Mouse (Mus musculus) gastrocnemius, postnatal 10 days (tissue): ENCODE results near the gene Rims4. TPM values are rescaled to one million over a fixed set of nuclear protein-coding genes. Genes with fewer than 3 reads are reported as not detected.

Experiments used
- DNase-seq: peaks from one replicate; pipeline ENCODE4 v3.0.0; 2021; ENCODE audit warnings: mixed read lengths
- total RNA-seq, 2 experiments: library from RNA; stranded (reverse); gene quantifications; 2 replicates each; pipeline ENCODE4 v1.2.3; 2021

The Rims4 gene
- total RNA-seq, 2 experiments from 2014 or later: 0.90 to 0.96 TPM

- DNase-seq: no peak
Observed at GRCm38 (mm10) chr2:163909604-163910003, 8.9 kb downstream of the Rims4 start.

- DNase-seq: no peak
Observed at GRCm38 (mm10) chr2:163907131-163907530, 11.4 kb downstream of the Rims4 start.

GRCm38 (mm10) chr2:163904323-163904722, 14.2 kb downstream of the Rims4 start:
- no peak for DNase-seq

GRCm38 (mm10) chr2:163903461-163903860, 15.0 kb downstream of the Rims4 start:
- DNase-seq: peak; percentile 13

GRCm38 (mm10) chr2:163902448-163902847, 16.0 kb downstream of the Rims4 start:
- DNase-seq: no peak

GRCm38 (mm10) chr2:163901043-163901442, 17.4 kb downstream of the Rims4 start:
- no peak for DNase-seq

- no peak for DNase-seq
Observed at GRCm38 (mm10) chr2:163899910-163900411, 18.5 kb downstream of the Rims4 start.

GRCm38 (mm10) chr2:163897988-163898535, 20.4 kb downstream of the Rims4 start:
- DNase-seq: no peak

GRCm38 (mm10) chr2:163897026-163897425, 21.5 kb downstream of the Rims4 start:
- DNase-seq: no peak

- DNase-seq: no peak
Observed at GRCm38 (mm10) chr2:163895156-163895555, 23.3 kb downstream of the Rims4 start.

GRCm38 (mm10) chr2:163893446-163894370, 24.8 kb downstream of the Rims4 start:
- no peak for DNase-seq

GRCm38 (mm10) chr2:163891271-163891670, 27.2 kb downstream of the Rims4 start:
- no peak for DNase-seq

- no peak for DNase-seq
Observed at GRCm38 (mm10) chr2:163890586-163890985, 27.9 kb downstream of the Rims4 start.

- DNase-seq: peak; percentile 38
Observed at GRCm38 (mm10) chr2:163889411-163889810, 29.1 kb downstream of the Rims4 start.

- no peak for DNase-seq
Observed at GRCm38 (mm10) chr2:163882859-163883652, 35.4 kb downstream of the Rims4 start.

- DNase-seq: peak; percentile 54
Observed at GRCm38 (mm10) chr2:163880891-163881290, 37.6 kb downstream of the Rims4 start.

GRCm38 (mm10) chr2:163876830-163877498, 41.5 kb downstream of the Rims4 start:
- DNase-seq: no peak

- peak; percentile 36 for DNase-seq
Observed at GRCm38 (mm10) chr2:163875484-163875883, 43.0 kb downstream of the Rims4 start.

- no peak for DNase-seq
Observed at GRCm38 (mm10) chr2:163874877-163875276, 43.6 kb downstream of the Rims4 start.

GRCm38 (mm10) chr2:163871906-163872305, 46.6 kb downstream of the Rims4 start:
- DNase-seq: no peak

GRCm38 (mm10) chr2:163871266-163871665, 47.2 kb downstream of the Rims4 start:
- DNase-seq: no peak

- no peak for DNase-seq
Observed at GRCm38 (mm10) chr2:163869783-163870182, 48.7 kb downstream of the Rims4 start.
